Mouse (Mus musculus): ENCODE results near the gene Acp5.
A peak's percentile ranks its signal among the peaks of the same experiment; 100 is the strongest.

The Acp5 gene

GRCm38 (mm10) chr9:22135644-22136390 is at the start of gene Acp5:
Acp5 (minus strand) TSS chr9:22135711.
- TF ChIP-seq CTCF (conservative IDR thresholded peaks at IDR 0.05; ENCODE audit: low read length): no peak
- no peak for TF ChIP-seq POU5F1 (IDR thresholded peaks at IDR 0.05; ENCODE audit: borderline replicate concordance, low read length)
- H3K9me3 ChIP-seq (ENCODE audit: low read length): peaks cover 20% of the 10 kb centered on the region
- no peak within 1 kb of the TSS for H3K4me3 ChIP-seq (replicated peaks; ENCODE audit: low read length)
- H3K4me1 ChIP-seq (replicated peaks; ENCODE audit: low read depth, low read length): peaks cover 62% of the 10 kb centered on the region
- H3K36me3 ChIP-seq (ENCODE audit: insufficient read depth, low read length): no peaks in the 10 kb centered on the region
- peaks cover 39% of the 10 kb centered on the region for H3K27me3 ChIP-seq (ENCODE audit: insufficient read depth, low read length)

GRCm38 (mm10) chr9:22172318-22172717 is 36.8 kb upstream of the Acp5 start:
- Histone ChIP-seq H3K27me3 (ENCODE audit: insufficient read depth, low read length) (no peaks in the 10 kb centered on the region), H3K9me3 (ENCODE audit: low read length) (peaks cover 53% of the 10 kb centered on the region), H3K4me3 (replicated peaks; ENCODE audit: low read length) (no peak overlapping the region), H3K36me3 (ENCODE audit: insufficient read depth, low read length) (no peaks in the 10 kb centered on the region), H3K4me1 (replicated peaks; ENCODE audit: low read depth, low read length) (no peaks in the 10 kb centered on the region)
- no peak for TF ChIP-seq CTCF (conservative IDR thresholded peaks at IDR 0.05; ENCODE audit: low read length)
- no peak for TF ChIP-seq NANOG (IDR thresholded peaks at IDR 0.05; ENCODE audit: borderline replicate concordance, low read length)

GRCm38 (mm10) chr9:22169327-22169726 is 33.8 kb upstream of the Acp5 start:
- Histone ChIP-seq H3K4me1 (replicated peaks; ENCODE audit: low read depth, low read length) (peaks cover 15% of the 10 kb centered on the region), H3K4me3 (replicated peaks; ENCODE audit: low read length) (no peak overlapping the region), H3K9me3 (ENCODE audit: low read length) (peaks cover 32% of the 10 kb centered on the region), H3K27me3 (ENCODE audit: insufficient read depth, low read length) (peaks cover 7% of the 10 kb centered on the region), H3K36me3 (ENCODE audit: insufficient read depth, low read length) (no peaks in the 10 kb centered on the region)
- TF ChIP-seq POU5F1 (IDR thresholded peaks at IDR 0.05; ENCODE audit: borderline replicate concordance, low read length) (no peak), NANOG (IDR thresholded peaks at IDR 0.05; ENCODE audit: borderline replicate concordance, low read length) (no peak), CTCF (conservative IDR thresholded peaks at IDR 0.05; ENCODE audit: low read length) (no peak)

DNA sequence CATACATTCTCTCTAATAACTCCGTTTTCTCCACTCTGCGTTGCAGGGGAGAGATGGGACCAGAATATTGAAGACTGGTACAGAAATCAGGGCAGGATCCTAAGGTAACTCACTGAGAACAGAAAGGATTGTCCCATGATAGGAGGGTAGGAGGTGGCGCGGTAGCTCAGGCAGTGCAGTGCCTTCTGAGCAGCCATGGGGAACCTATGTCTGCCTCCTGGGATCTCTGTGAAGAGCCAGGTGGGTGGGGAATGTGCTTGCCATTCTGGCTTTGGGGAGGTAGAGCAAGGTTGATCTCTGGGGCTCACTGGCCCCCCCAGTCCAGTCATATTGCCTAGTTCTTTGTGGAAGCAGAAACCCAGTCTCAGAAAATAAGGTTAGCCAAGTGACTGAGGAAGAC is 32.2 kb upstream of the Acp5 start:
- TF ChIP-seq POU5F1 (IDR thresholded peaks at IDR 0.05; ENCODE audit: borderline replicate concordance, low read length) (no peak), CTCF (conservative IDR thresholded peaks at IDR 0.05; ENCODE audit: low read length) (no peak; the same call in 1 of the 2 replicates), NANOG (IDR thresholded peaks at IDR 0.05; ENCODE audit: borderline replicate concordance, low read length) (no peak)
- Histone ChIP-seq H3K27me3 (ENCODE audit: insufficient read depth, low read length) (peaks cover 17% of the 10 kb centered on the region), H3K9me3 (ENCODE audit: low read length) (peaks cover 19% of the 10 kb centered on the region), H3K4me1 (replicated peaks; ENCODE audit: low read depth, low read length) (peaks cover 31% of the 10 kb centered on the region), H3K36me3 (ENCODE audit: insufficient read depth, low read length) (no peaks in the 10 kb centered on the region), H3K4me3 (replicated peaks; ENCODE audit: low read length) (no peak overlapping the region)

DNA sequence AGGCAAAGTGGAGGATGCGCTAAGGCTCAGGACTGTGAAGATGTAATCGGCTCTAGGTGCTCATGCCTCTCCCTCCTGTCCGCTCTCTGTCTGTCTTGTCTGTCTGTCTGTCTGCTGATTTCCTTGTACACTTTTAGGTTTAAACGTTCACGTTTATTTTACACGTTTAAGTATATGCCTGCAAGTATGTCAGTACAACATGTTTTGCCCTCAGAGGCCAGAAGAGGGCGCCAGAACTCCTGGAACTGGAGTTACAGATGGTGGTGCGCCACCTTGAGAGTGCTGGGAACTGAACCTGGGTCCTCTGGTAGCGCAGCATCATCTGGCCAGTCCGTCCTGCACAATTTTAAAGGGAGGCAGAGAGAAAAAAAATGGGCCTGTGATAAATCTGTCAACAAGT is 31.2 kb upstream of the Acp5 start:
- Histone ChIP-seq H3K4me3 (replicated peaks; ENCODE audit: low read length) (no peak overlapping the region), H3K36me3 (ENCODE audit: insufficient read depth, low read length) (no peaks in the 10 kb centered on the region), H3K9me3 (ENCODE audit: low read length) (peaks cover 20% of the 10 kb centered on the region), H3K4me1 (replicated peaks; ENCODE audit: low read depth, low read length) (peaks cover 38% of the 10 kb centered on the region), H3K27me3 (ENCODE audit: insufficient read depth, low read length) (peaks cover 17% of the 10 kb centered on the region)
- TF ChIP-seq NANOG (IDR thresholded peaks at IDR 0.05; ENCODE audit: borderline replicate concordance, low read length) (no peak), CTCF (conservative IDR thresholded peaks at IDR 0.05; ENCODE audit: low read length) (peak; percentile 47)

DNA sequence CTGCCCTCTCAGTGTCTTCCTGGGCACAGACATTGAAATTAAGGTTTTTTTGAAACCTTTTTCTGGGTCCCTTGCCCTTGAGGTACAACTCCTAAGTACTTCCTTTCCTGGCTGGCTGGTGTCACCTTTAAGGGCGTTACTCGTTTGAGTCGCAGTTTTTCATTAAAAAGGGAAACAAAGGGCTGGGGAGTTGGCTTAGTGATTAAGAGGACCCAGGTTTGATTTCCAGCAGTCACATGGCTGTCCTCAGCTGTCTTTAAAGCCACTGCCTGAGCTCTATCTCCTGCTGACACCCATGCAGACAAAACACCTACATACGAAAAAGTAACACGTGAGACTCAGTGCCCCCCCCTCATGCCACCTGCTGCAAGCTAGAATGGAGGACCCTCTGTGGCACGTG is 30.5 kb upstream of the Acp5 start:
- peaks cover 27% of the 10 kb centered on the region for H3K9me3 ChIP-seq (ENCODE audit: low read length)
- TF ChIP-seq CTCF (conservative IDR thresholded peaks at IDR 0.05; ENCODE audit: low read length): no peak
- no peak for TF ChIP-seq POU5F1 (IDR thresholded peaks at IDR 0.05; ENCODE audit: borderline replicate concordance, low read length)
- no peak for TF ChIP-seq NANOG (IDR thresholded peaks at IDR 0.05; ENCODE audit: borderline replicate concordance, low read length)
- H3K4me1 ChIP-seq (replicated peaks; ENCODE audit: low read depth, low read length): peaks cover 44% of the 10 kb centered on the region
- H3K4me3 ChIP-seq (replicated peaks; ENCODE audit: low read length): no peak overlapping the region
- no peaks in the 10 kb centered on the region for H3K36me3 ChIP-seq (ENCODE audit: insufficient read depth, low read length)
- peaks cover 17% of the 10 kb centered on the region for H3K27me3 ChIP-seq (ENCODE audit: insufficient read depth, low read length)

DNA sequence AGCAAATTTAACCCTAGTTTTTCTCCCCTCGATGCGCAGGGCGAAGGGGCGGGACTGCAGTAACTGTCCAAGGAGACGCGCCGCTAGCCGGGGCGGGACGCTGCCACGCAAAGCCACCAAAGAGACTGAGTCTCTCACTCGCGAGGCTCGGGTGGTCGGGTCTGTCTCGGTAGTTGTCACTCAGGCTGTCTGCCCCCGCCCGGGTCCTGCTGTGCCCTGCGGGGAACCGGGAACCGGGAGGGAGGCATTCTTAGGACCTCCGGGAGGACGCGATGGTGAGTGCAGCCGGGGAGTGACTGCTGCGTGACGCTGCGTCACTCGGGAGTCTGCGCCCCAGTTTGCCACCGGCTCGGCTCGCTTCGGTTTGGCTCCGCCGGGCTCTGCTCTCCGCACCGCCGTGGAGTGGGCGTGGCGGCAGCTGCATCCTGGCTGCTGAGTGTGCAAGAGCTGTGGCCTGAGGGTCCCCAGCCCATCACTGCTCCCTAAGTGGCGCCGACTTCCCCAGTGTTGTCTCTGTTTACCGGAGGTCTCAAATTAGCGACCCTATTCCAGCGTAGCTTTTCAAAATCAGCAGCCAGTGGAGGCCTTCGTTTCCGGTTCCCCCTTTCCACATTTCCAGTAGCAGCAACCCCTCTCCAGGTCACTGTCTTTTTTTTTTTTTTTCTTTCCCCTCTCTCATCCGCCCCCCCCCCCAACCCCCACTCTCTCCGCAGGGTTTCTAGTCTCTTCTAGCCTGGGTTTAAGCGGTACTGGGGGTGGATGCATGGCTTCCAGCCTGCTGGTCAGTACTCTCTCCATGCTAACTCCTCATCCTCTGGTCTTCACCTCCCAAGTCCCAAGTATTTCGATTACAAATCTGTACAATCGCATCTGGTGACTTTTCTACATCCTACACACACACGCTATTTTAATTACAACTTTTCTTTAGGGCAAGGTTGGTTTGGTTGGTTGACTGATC is 29.5 kb upstream of the Acp5 start:
- Histone ChIP-seq H3K4me3 (replicated peaks; ENCODE audit: low read length) (peak overlapping the region; percentile 84), H3K27me3 (ENCODE audit: insufficient read depth, low read length) (peaks cover 17% of the 10 kb centered on the region), H3K36me3 (ENCODE audit: insufficient read depth, low read length) (no peaks in the 10 kb centered on the region), H3K4me1 (replicated peaks; ENCODE audit: low read depth, low read length) (peaks cover 54% of the 10 kb centered on the region), H3K9me3 (ENCODE audit: low read length) (peaks cover 31% of the 10 kb centered on the region)
- no peak for TF ChIP-seq POU5F1 (IDR thresholded peaks at IDR 0.05; ENCODE audit: borderline replicate concordance, low read length)
- TF ChIP-seq NANOG (IDR thresholded peaks at IDR 0.05; ENCODE audit: borderline replicate concordance, low read length): no peak
- no peak for TF ChIP-seq CTCF (conservative IDR thresholded peaks at IDR 0.05; ENCODE audit: low read length)

DNA sequence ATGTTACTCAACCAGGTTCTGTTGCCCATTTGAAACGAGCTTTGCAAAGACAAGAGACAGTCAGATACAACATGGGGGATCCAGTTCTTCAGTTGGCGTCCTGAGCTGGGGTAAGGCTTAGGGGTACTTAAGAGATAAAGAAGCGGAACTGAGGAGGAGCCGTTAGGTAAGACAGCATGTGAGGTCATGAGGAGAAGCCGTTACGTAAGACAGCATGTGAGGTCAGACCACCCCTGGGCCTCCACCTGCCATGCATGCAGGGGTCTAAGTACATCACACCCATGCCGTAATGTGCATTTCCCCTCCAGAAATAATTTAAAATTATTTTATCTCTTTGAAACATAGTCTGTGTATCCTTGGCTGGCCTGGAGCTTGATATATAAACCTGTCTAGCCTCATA is 27.4 kb upstream of the Acp5 start:
- Histone ChIP-seq H3K9me3 (ENCODE audit: low read length) (peaks cover 31% of the 10 kb centered on the region), H3K36me3 (ENCODE audit: insufficient read depth, low read length) (peaks cover 10% of the 10 kb centered on the region), H3K27me3 (ENCODE audit: insufficient read depth, low read length) (peaks cover 27% of the 10 kb centered on the region), H3K4me3 (replicated peaks; ENCODE audit: low read length) (no peak overlapping the region), H3K4me1 (replicated peaks; ENCODE audit: low read depth, low read length) (peaks cover 64% of the 10 kb centered on the region)
- TF ChIP-seq POU5F1 (IDR thresholded peaks at IDR 0.05; ENCODE audit: borderline replicate concordance, low read length) (no peak), CTCF (conservative IDR thresholded peaks at IDR 0.05; ENCODE audit: low read length) (no peak), NANOG (IDR thresholded peaks at IDR 0.05; ENCODE audit: borderline replicate concordance, low read length) (no peak)
